Mouse (Mus musculus) embryonic facial prominence, embryonic 14.5 days (tissue): ENCODE results near the gene Nfasc. TPM values are rescaled to one million over a fixed set of nuclear protein-coding genes. Genes with fewer than 3 reads are reported as not detected.

Experiments
- ATAC-seq: fragments of 200-750 bp; cut with Nextera tagmentation; 2 replicates; pipeline ENCODE4 v1.8.0; 2017; ENCODE audit warnings: low read depth, moderate number of reproducible peaks, moderate TSS enrichment
- DNase-seq: peaks from one replicate; pipeline ENCODE4 v3.0.0-alpha.2; 2015; ENCODE audit warnings: low spot score
- H3K27ac ChIP-seq: fragments of 300-500 bp; sonication (generic); replicated peaks from 2 replicates; pipeline ENCODE4 v1.5.1; 2014; ENCODE audit warnings: low read depth, mild to moderate bottlenecking, low read length, moderate library complexity
- H3K27me3 ChIP-seq: fragments of 300-500 bp; sonication (generic); replicated peaks from 2 replicates; pipeline ENCODE4 v1.6.1; 2014; ENCODE audit warnings: low read length; ENCODE audit not compliant: control insufficient read depth, insufficient read depth
- H3K36me3 ChIP-seq: fragments of 300-500 bp; sonication (generic); 2 replicates; pipeline ENCODE4 v1.6.1; 2014; ENCODE audit warnings: low read length, mixed read lengths; ENCODE audit not compliant: control insufficient read depth, insufficient read depth
- H3K4me1 ChIP-seq: fragments of 300-500 bp; sonication (generic); 2 replicates; pipeline ENCODE4 v1.6.1; 2014; ENCODE audit warnings: antibody characterized with exemption, low read length; ENCODE audit not compliant: control insufficient read depth, insufficient read depth
- H3K4me2 ChIP-seq: fragments of 300-500 bp; sonication (generic); 2 replicates; pipeline ENCODE4 v1.6.1; 2014; ENCODE audit warnings: low read depth, mild to moderate bottlenecking, low read length, moderate library complexity, mixed read lengths
- H3K4me3 ChIP-seq: fragments of 300-500 bp; sonication (generic); 2 replicates; pipeline ENCODE4 v1.5.1; 2014; ENCODE audit warnings: low read depth, mild to moderate bottlenecking, low read length
- H3K9ac ChIP-seq: fragments of 300-500 bp; sonication (generic); 2 replicates; pipeline ENCODE4 v1.6.1; 2014; ENCODE audit warnings: low read depth, mild to moderate bottlenecking, low read length, moderate library complexity, mixed read lengths
- H3K9me3 ChIP-seq: fragments of 300-500 bp; sonication (generic); 2 replicates; pipeline ENCODE4 v1.6.1; 2016; ENCODE audit warnings: low read length; ENCODE audit not compliant: control insufficient read depth
- WGBS: fragments of 180-500 bp; shearing (Covaris S2); extraction: QIAGEN DNeasy Blood & Tissue Kit; methylation state at CpG from one replicate; pipeline ENCODE4 v1.1.7; 2014; 5-methylcytosine and 5-hydroxymethylcytosine counted together
- polyA plus RNA-seq: library from polyadenylated mRNA; unstranded; fragments of >200 nt; fragmentation: Nextera tagmentation; extraction: Ambion mirVana; gene quantifications from 2 replicates; pipeline ENCODE4 v1.2.1, GENCODE M21; 2014

Nfasc gene
- polyA plus RNA-seq, 1 experiment from 2014 or later, result 2.4 TPM

GRCm38 (mm10) chr1:132769559-132769958 is 28.0 kb upstream of the Nfasc start:
- DNase-seq, result no peak
- ATAC-seq, result no peak
- no peak overlapping the region for H3K9ac ChIP-seq
- no peaks in the 10 kb centered on the region for H3K9me3 ChIP-seq
- WGBS, result 60% methylated on average over 3 of the region's 3 CpGs
- no peaks in the 10 kb centered on the region for H3K4me1 ChIP-seq
- H3K27me3 ChIP-seq, result no peaks in the 10 kb centered on the region
- no peak overlapping the region for H3K27ac ChIP-seq
- H3K36me3 ChIP-seq, result no peaks in the 10 kb centered on the region
- no peak overlapping the region for H3K4me2 ChIP-seq
- no peak overlapping the region for H3K4me3 ChIP-seq

GRCm38 (mm10) chr1:132767422-132767821 is 25.8 kb upstream of the Nfasc start:
- ATAC-seq, result no peak

GRCm38 (mm10) chr1:132765887-132766651 is 24.5 kb upstream of the Nfasc start:
- H3K4me1 ChIP-seq, result no peaks in the 10 kb centered on the region
- ATAC-seq, result peak; percentile 37; the same call in 1 of the 2 replicates
- no peak overlapping the region for H3K4me3 ChIP-seq
- H3K9me3 ChIP-seq, result no peaks in the 10 kb centered on the region
- H3K27ac ChIP-seq, result no peak overlapping the region
- no peaks in the 10 kb centered on the region for H3K36me3 ChIP-seq
- H3K4me2 ChIP-seq, result no peak overlapping the region
- no peaks in the 10 kb centered on the region for H3K27me3 ChIP-seq
- H3K9ac ChIP-seq, result no peak overlapping the region
- peak; percentile 38 for DNase-seq
- WGBS, result 36% methylated on average over 16 of the region's 16 CpGs

More at GRCm38 (mm10) chr1:132767422-132767821, 25.8 kb upstream of the Nfasc start:
- Histone ChIP-seq H3K4me2 (no peak overlapping the region), H3K9ac (no peak overlapping the region), H3K27ac (no peak overlapping the region), H3K9me3 (no peaks in the 10 kb centered on the region), H3K4me1 (no peaks in the 10 kb centered on the region), H3K36me3 (no peaks in the 10 kb centered on the region), H3K4me3 (no peak overlapping the region), H3K27me3 (no peaks in the 10 kb centered on the region)
- 88% methylated on average over 7 of the region's 7 CpGs for WGBS
- no peak for DNase-seq

- ATAC-seq, result no peak
- H3K27me3 ChIP-seq, result no peaks in the 10 kb centered on the region
Measured at GRCm38 (mm10) chr1:132765222-132765621, 23.6 kb upstream of the Nfasc start.

GRCm38 (mm10) chr1:132759390-132759789 is 17.8 kb upstream of the Nfasc start:
- WGBS, result 54% methylated on average over 6 of the region's 6 CpGs
- no peak overlapping the region for H3K27ac ChIP-seq
- H3K36me3 ChIP-seq, result no peaks in the 10 kb centered on the region
- no peaks in the 10 kb centered on the region for H3K4me1 ChIP-seq
- DNase-seq (peak; percentile 27), ATAC-seq (no peak)
- H3K9me3 ChIP-seq, result no peaks in the 10 kb centered on the region
- no peak overlapping the region for H3K4me2 ChIP-seq
- no peak overlapping the region for H3K4me3 ChIP-seq
- no peak overlapping the region for H3K9ac ChIP-seq
- H3K27me3 ChIP-seq, result no peaks in the 10 kb centered on the region

More at GRCm38 (mm10) chr1:132765222-132765621, 23.6 kb upstream of the Nfasc start:
- Histone ChIP-seq H3K4me3 (no peak overlapping the region), H3K4me1 (no peaks in the 10 kb centered on the region), H3K36me3 (no peaks in the 10 kb centered on the region), H3K9me3 (no peaks in the 10 kb centered on the region), H3K4me2 (no peak overlapping the region), H3K27ac (no peak overlapping the region), H3K9ac (no peak overlapping the region; the same call in 1 of the 2 replicates)
- WGBS, result 76% methylated on average over 9 of the region's 10 CpGs
- no peak for DNase-seq

GRCm38 (mm10) chr1:132758656-132759370 is 17.2 kb upstream of the Nfasc start:
- DNase-seq (peak; percentile 85), ATAC-seq (peak; percentile 89)
- H3K4me1 ChIP-seq, result no peaks in the 10 kb centered on the region
- H3K4me3 ChIP-seq, result peak overlapping the region; percentile 28
- 8% methylated on average over 24 of the region's 24 CpGs for WGBS
- peak overlapping the region; percentile 56 for H3K4me2 ChIP-seq
- no peaks in the 10 kb centered on the region for H3K27me3 ChIP-seq
- H3K36me3 ChIP-seq, result no peaks in the 10 kb centered on the region
- H3K9ac ChIP-seq, result no peak overlapping the region
- H3K27ac ChIP-seq, result no peak overlapping the region
- H3K9me3 ChIP-seq, result no peaks in the 10 kb centered on the region

- Histone ChIP-seq H3K27me3 (no peaks in the 10 kb centered on the region), H3K27ac (no peak overlapping the region), H3K36me3 (no peaks in the 10 kb centered on the region), H3K4me1 (no peaks in the 10 kb centered on the region), H3K9ac (no peak overlapping the region), H3K4me3 (no peak overlapping the region), H3K9me3 (no peaks in the 10 kb centered on the region), H3K4me2 (no peak overlapping the region)
- WGBS, result 47% methylated on average over 4 of the region's 4 CpGs
- ATAC-seq, result no peak
- no peak for DNase-seq
Measured at GRCm38 (mm10) chr1:132755211-132755610, 13.6 kb upstream of the Nfasc start.

GRCm38 (mm10) chr1:132749217-132749884 is 7.8 kb upstream of the Nfasc start:
- 66% methylated on average over 9 of the region's 9 CpGs for WGBS
- Histone ChIP-seq H3K36me3 (no peaks in the 10 kb centered on the region), H3K4me2 (no peak overlapping the region), H3K9ac (no peak overlapping the region), H3K4me1 (no peaks in the 10 kb centered on the region), H3K27me3 (no peaks in the 10 kb centered on the region), H3K27ac (no peak overlapping the region), H3K4me3 (no peak overlapping the region), H3K9me3 (no peaks in the 10 kb centered on the region)
- no peak for DNase-seq
- ATAC-seq, result no peak
